Mouse (Mus musculus) MEL (cell line): Measurements from ENCODE around the gene Pip4k2a. TPM values are rescaled to one million over a fixed set of nuclear protein-coding genes. Genes with fewer than 3 reads are reported as not detected.

Experiments
- DNase-seq: peaks from one replicate; pipeline ENCODE4 v3.0.0; 2011; ENCODE audit warnings: low read depth, low spot score
- H3K27ac ChIP-seq: 2 replicates; pipeline ENCODE4 v1.5.1; 2012; ENCODE audit warnings: low read depth, mild to moderate bottlenecking, control low read depth, low read length, moderate library complexity; ENCODE audit not compliant: control insufficient read depth
- H3K27me3 ChIP-seq, 2 experiments: fragments of 150-350 bp in 1 of 2; sonication (generic) in 1 of 2; 2 replicates each; pipeline ENCODE4 v1.6.1; 2012; ENCODE audit warnings: low read length in 2 of 2, mild to moderate bottlenecking in 2 of 2, improper control_type of control experiment in 1 of 2, moderate library complexity in 1 of 2; ENCODE audit not compliant: insufficient read depth in 2 of 2, control insufficient read depth in 1 of 2
- H3K36me3 ChIP-seq, 2 experiments: 2 replicates each; pipeline ENCODE4 v1.6.1; 2012 to 2014; ENCODE audit warnings: low read length in 2 of 2, improper control_type of control experiment in 1 of 2, inconsistent platforms in 1 of 2, mild to moderate bottlenecking in 1 of 2; ENCODE audit not compliant: insufficient read depth in 2 of 2, control insufficient read depth in 1 of 2
- H3K4me1 ChIP-seq, 2 experiments: fragments of 150-350 bp in 1 of 2; sonication (generic) in 1 of 2; 2 replicates each; pipeline ENCODE4 v1.6.1; 2012; ENCODE audit warnings: low read length in 2 of 2, improper control_type of control experiment in 1 of 2, mild to moderate bottlenecking in 1 of 2; ENCODE audit not compliant: insufficient read depth in 2 of 2, control insufficient read depth in 1 of 2
- H3K4me3 ChIP-seq, 2 experiments: fragments of 150-350 bp in 1 of 2; sonication (generic) in 1 of 2; 2 replicates each; pipeline ENCODE4 v1.5.1; 2012; ENCODE audit warnings: low read depth in 2 of 2, low read length in 2 of 2, mild to moderate bottlenecking in 2 of 2, moderate library complexity in 2 of 2, control low read depth in 1 of 2, improper control_type of control experiment in 1 of 2; ENCODE audit not compliant: control insufficient read depth in 1 of 2, insufficient read depth in 1 of 2
- H3K79me2 ChIP-seq: 2 replicates; pipeline ENCODE4 v1.6.1; 2012; ENCODE audit warnings: mild to moderate bottlenecking, low read length, moderate library complexity; ENCODE audit not compliant: control insufficient read depth, poor library complexity, insufficient read depth
- H3K9ac ChIP-seq: 2 replicates; pipeline ENCODE4 v1.6.1; 2012; ENCODE audit warnings: low read depth, mild to moderate bottlenecking, control low read depth, low read length, moderate library complexity; ENCODE audit not compliant: control insufficient read depth, poor library complexity, severe bottlenecking
- H3K9me3 ChIP-seq: fragments of 150-350 bp; sonication (generic); replicated peaks from 2 replicates; pipeline ENCODE4 v1.6.1; 2012; ENCODE audit warnings: mild to moderate bottlenecking, low read length, improper control_type of control experiment, moderate library complexity; ENCODE audit not compliant: insufficient read depth
- BHLHE40 ChIP-seq: IDR thresholded peaks from 2 replicates; pipeline ENCODE4 v1.6.1; 2012; ENCODE audit warnings: low read depth, mild to moderate bottlenecking, inconsistent platforms, low read length, improper control_type of control experiment, borderline replicate concordance
- CHD1 ChIP-seq: IDR thresholded peaks from 2 replicates; pipeline ENCODE4 v1.6.1; 2012; ENCODE audit warnings: low read depth, mild to moderate bottlenecking, inconsistent platforms, low read length, improper control_type of control experiment
- EP300 ChIP-seq, 2 experiments: IDR thresholded peaks; 2 replicates each; pipeline ENCODE4 v1.6.1; 2011; ENCODE audit warnings: improper control_type of control experiment in 2 of 2, low read length in 2 of 2, low read depth in 1 of 2, mild to moderate bottlenecking in 1 of 2
- ETS1 ChIP-seq: IDR thresholded peaks from 2 replicates; pipeline ENCODE4 v1.6.1; 2012; ENCODE audit warnings: low read depth, mild to moderate bottlenecking, inconsistent platforms, low read length, improper control_type of control experiment, moderate library complexity
- GATA1 ChIP-seq: IDR thresholded peaks from 2 replicates; pipeline ENCODE4 v1.6.1; 2011; ENCODE audit warnings: low read depth, low read length, improper control_type of control experiment
- HCFC1 ChIP-seq: IDR thresholded peaks from 2 replicates; pipeline ENCODE4 v1.6.1; 2012; ENCODE audit warnings: low read depth, mild to moderate bottlenecking, inconsistent platforms, low read length, improper control_type of control experiment, moderate library complexity
- JUND ChIP-seq: IDR thresholded peaks from 2 replicates; pipeline ENCODE4 v1.6.1; 2011; ENCODE audit warnings: low read depth, mild to moderate bottlenecking, improper control_type of control experiment, low read length
- MAX ChIP-seq: IDR thresholded peaks from 2 replicates; pipeline ENCODE4 v1.6.1; 2011; ENCODE audit warnings: low read length, improper control_type of control experiment
- MXI1 ChIP-seq: IDR thresholded peaks from 2 replicates; pipeline ENCODE4 v1.6.1; 2011; ENCODE audit warnings: mild to moderate bottlenecking, low read depth, low read length, improper control_type of control experiment
- MYB ChIP-seq: IDR thresholded peaks from 2 replicates; pipeline ENCODE4 v1.6.1; 2011; ENCODE audit warnings: mild to moderate bottlenecking, low read depth, low read length, improper control_type of control experiment
- MYC ChIP-seq: IDR thresholded peaks from 2 replicates; pipeline ENCODE4 v1.6.1; 2011; ENCODE audit warnings: low read depth, mild to moderate bottlenecking, low read length, improper control_type of control experiment, moderate library complexity
- NELFE ChIP-seq: IDR thresholded peaks from 2 replicates; pipeline ENCODE4 v1.6.1; 2011; ENCODE audit warnings: low read depth, low read length, improper control_type of control experiment
- NRF1 ChIP-seq: IDR thresholded peaks from 2 replicates; pipeline ENCODE4 v1.6.1; 2014; ENCODE audit warnings: low read depth, mild to moderate bottlenecking, inconsistent platforms, low read length, improper control_type of control experiment, moderate library complexity; ENCODE audit not compliant: poor library complexity, insufficient read depth, severe bottlenecking
- POLR2A ChIP-seq, 2 experiments: IDR thresholded peaks; 2 replicates each; pipeline ENCODE4 v1.6.1; 2011 to 2012; ENCODE audit warnings: low read length in 2 of 2, mild to moderate bottlenecking in 2 of 2, control low read depth in 1 of 2, improper control_type of control experiment in 1 of 2, low read depth in 1 of 2, moderate library complexity in 1 of 2; ENCODE audit not compliant: control insufficient read depth in 1 of 2, insufficient read depth in 1 of 2, poor library complexity in 1 of 2
- POLR2AphosphoS2 ChIP-seq: IDR thresholded peaks from 2 replicates; pipeline ENCODE4 v1.6.1; 2011; ENCODE audit warnings: low read length, improper control_type of control experiment
- RAD21 ChIP-seq: IDR thresholded peaks from 2 replicates; pipeline ENCODE4 v1.6.1; 2011; ENCODE audit warnings: mild to moderate bottlenecking, low read depth, low read length, improper control_type of control experiment
- RCOR1 ChIP-seq: IDR thresholded peaks from 2 replicates; pipeline ENCODE4 v1.6.1; 2012; ENCODE audit warnings: low read depth, mild to moderate bottlenecking, inconsistent platforms, low read length, improper control_type of control experiment
- SIN3A ChIP-seq: IDR thresholded peaks from 2 replicates; pipeline ENCODE4 v1.6.1; 2012; ENCODE audit warnings: low read length, improper control_type of control experiment, inconsistent platforms
- SMC3 ChIP-seq: IDR thresholded peaks from 2 replicates; pipeline ENCODE4 v1.6.1; 2011; ENCODE audit warnings: low read depth, low read length, improper control_type of control experiment
- TBP ChIP-seq: IDR thresholded peaks from 2 replicates; pipeline ENCODE4 v1.8.0; 2011; ENCODE audit warnings: low read depth, low read length, improper control_type of control experiment
- TCF12 ChIP-seq: IDR thresholded peaks from 2 replicates; pipeline ENCODE4 v1.6.1; 2014; ENCODE audit warnings: low read depth, mild to moderate bottlenecking, inconsistent platforms, low read length, improper control_type of control experiment, moderate library complexity
- UBTF ChIP-seq: IDR thresholded peaks from 2 replicates; pipeline ENCODE4 v1.6.1; 2012; ENCODE audit warnings: low read depth, mild to moderate bottlenecking, inconsistent platforms, low read length, improper control_type of control experiment, moderate library complexity, borderline replicate concordance; ENCODE audit not compliant: insufficient read depth
- USF2 ChIP-seq, 2 experiments: IDR thresholded peaks; 2 replicates each; pipeline ENCODE4 v1.6.1; 2011 to 2012; ENCODE audit warnings: improper control_type of control experiment in 2 of 2, low read length in 2 of 2, borderline replicate concordance in 1 of 2, inconsistent platforms in 1 of 2, low read depth in 1 of 2, mild to moderate bottlenecking in 1 of 2; ENCODE audit not compliant: insufficient read depth in 1 of 2
- ZMIZ1 ChIP-seq: IDR thresholded peaks from 2 replicates; pipeline ENCODE4 v1.6.1; 2012; ENCODE audit warnings: low read depth, mild to moderate bottlenecking, inconsistent platforms, low read length, improper control_type of control experiment, moderate library complexity
- ZNF384 ChIP-seq: IDR thresholded peaks from 2 replicates; pipeline ENCODE4 v1.6.1; 2012; ENCODE audit warnings: low read depth, mild to moderate bottlenecking, inconsistent platforms, low read length, improper control_type of control experiment
- polyA plus RNA-seq, 2 experiments: library from polyadenylated mRNA; stranded (reverse) in 1 of 2; unstranded in 1 of 2; fragments of >175 nt in 1 of 2; fragments of >200 nt in 1 of 2; gene quantifications; 2 replicates each; pipeline versions ENCODE4 v1.2.1 to v1.2.4; 2012; ENCODE audit warnings: low replicate concordance in 2 of 2, low read depth in 1 of 2; ENCODE audit not compliant: insufficient read length in 2 of 2, insufficient read depth in 1 of 2, missing spikeins in 1 of 2
- total RNA-seq: library from RNA; depleted of rRNA; stranded (reverse); fragments of 300-350 nt; gene quantifications from 2 replicates; pipeline ENCODE4 v1.2.3, GENCODE M21; 2012

The Pip4k2a gene
- total and polyA plus RNA-seq, 3 experiments: 7.9 to 48.5 TPM; not detected in 1

DNA sequence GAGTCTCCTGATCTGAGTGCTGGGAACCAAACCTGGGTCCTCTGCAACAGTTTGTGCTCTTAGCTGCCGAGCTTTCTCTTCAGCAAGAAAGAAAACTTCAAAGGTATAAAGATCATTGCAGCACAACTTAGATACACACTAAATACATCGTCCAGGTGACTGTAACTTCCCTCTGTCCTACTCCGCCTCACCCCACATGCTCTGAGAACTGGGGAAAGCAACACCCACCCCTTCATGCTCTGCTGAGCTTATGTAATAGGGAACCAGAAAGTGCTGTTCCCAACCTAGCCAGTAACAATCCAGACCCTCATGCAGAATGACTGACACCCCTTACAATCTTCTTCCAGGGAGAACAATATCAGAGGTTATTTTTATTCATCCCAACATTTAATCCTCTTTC lies 41.5 kb downstream of the Pip4k2a start:
- no peaks in the 10 kb centered on the region for H3K9me3 ChIP-seq
- peak overlapping the region; percentile 65 for H3K27ac ChIP-seq
- H3K79me2 ChIP-seq: peaks cover 30% of the 10 kb centered on the region
- peaks cover 0 to 69% of the 10 kb centered on the region in 2 experiments; a peak in 3 of 4 replicates for H3K36me3 ChIP-seq
- TF ChIP-seq TCF12 (0 out of 2 replicates have a peak, but pooled peaks have one; percentile 27), CHD1 (0 out of 2 replicates have a peak, but pooled peaks have one; percentile 43), POLR2AphosphoS2 (no peak), MYB (no peak), POLR2A (IDR thresholded peaks at IDR 0.05; ENCODE audit: control insufficient read depth in 1 of 2, insufficient read depth in 1 of 2, low read depth in 1 of 2, low read length in 2 of 2, poor library complexity in 1 of 2) (no peak), UBTF (no peak), MXI1 (peak; percentile 80), GATA1 (no peak), SIN3A (peak; percentile 6; the same call in 1 of the 2 replicates), ZMIZ1 (no peak), EP300 (IDR thresholded peaks at IDR 0.05; ENCODE audit: low read depth in 1 of 2, low read length in 2 of 2) (peak in 1 of 2 experiments; percentile 41; a peak in 2 of 4 replicates), ZNF384 (no peak), ETS1 (peak; percentile 49; the same call in 1 of the 2 replicates), MAX (peak; percentile 76), RCOR1 (no peak), JUND (no peak), MYC (peak; percentile 54; the same call in 1 of the 2 replicates), BHLHE40 (no peak), RAD21 (no peak), TBP (0 out of 2 replicates have a peak, but pooled peaks have one; percentile 37), NELFE (no peak), USF2 (IDR thresholded peaks at IDR 0.05; ENCODE audit: borderline replicate concordance in 1 of 2, insufficient read depth in 1 of 2, low read depth in 1 of 2, low read length in 2 of 2) (no peak), HCFC1 (0 out of 2 replicates have a peak, but pooled peaks have one; percentile 19), SMC3 (no peak), NRF1 (no peak)
- H3K4me3 ChIP-seq: peak overlapping the region in 1 of 2 experiments; percentile 51; a peak in 2 of 4 replicates
- peaks cover 59 to 71% of the 10 kb centered on the region in 2 experiments for H3K4me1 ChIP-seq
- DNase-seq: peak; percentile 84
- peak overlapping the region; percentile 33; the same call in 1 of the 2 replicates for H3K9ac ChIP-seq
- H3K27me3 ChIP-seq: no peaks in the 10 kb centered on the region
